Mouse (Mus musculus): ENCODE data around the gene Hira. TPM values are rescaled to one million over a fixed set of nuclear protein-coding genes. Genes with fewer than 3 reads are reported as not detected.
A peak's percentile ranks its signal among the peaks of the same experiment; 100 is the strongest.
"Not testable (repeated sequence)": the region's sequence is repeated elsewhere in the genome, so short reads cannot be mapped to it uniquely, and the experiment has no call there.

Hira gene
- polyA plus RNA-seq, 1 experiment from 2014 or later: 18.5 TPM

GRCm38 (mm10) chr16:18950351-18950750 lies 73.5 kb downstream of the Hira start:
- H3K27me3 ChIP-seq (ENCODE audit: control insufficient read depth, insufficient read depth, low read depth, low read length): no peaks in the 10 kb centered on the region
- H3K9ac ChIP-seq (ENCODE audit: low read depth, low read length): no peak overlapping the region
- no peaks in the 10 kb centered on the region for H3K4me1 ChIP-seq (ENCODE audit: control insufficient read depth, insufficient read depth, low read length)
- H3K9me3 ChIP-seq (replicated peaks; ENCODE audit: control insufficient read depth, low read length, poor library complexity, severe bottlenecking): no peaks in the 10 kb centered on the region
- 0 out of 2 replicates have a peak, but pooled peaks have one; percentile 21 for ATAC-seq
- H3K4me2 ChIP-seq (ENCODE audit: low read length): no peak overlapping the region
- peaks cover 66% of the 10 kb centered on the region for H3K36me3 ChIP-seq (ENCODE audit: control insufficient read depth, insufficient read depth, low read length)
- 95% methylated on average over 2 of the region's 2 CpGs for WGBS
- no peak overlapping the region for H3K27ac ChIP-seq (ENCODE audit: low read length)
- no peak overlapping the region for H3K4me3 ChIP-seq (ENCODE audit: low read depth, low read length)

- no peak for ATAC-seq
- Histone ChIP-seq H3K9me3 (replicated peaks; ENCODE audit: control insufficient read depth, low read length, poor library complexity, severe bottlenecking) (no peaks in the 10 kb centered on the region), H3K27ac (ENCODE audit: low read length) (no peak overlapping the region), H3K4me2 (ENCODE audit: low read length) (no peak overlapping the region), H3K4me1 (ENCODE audit: control insufficient read depth, insufficient read depth, low read length) (no peaks in the 10 kb centered on the region), H3K4me3 (ENCODE audit: low read depth, low read length) (no peak overlapping the region), H3K36me3 (ENCODE audit: control insufficient read depth, insufficient read depth, low read length) (peaks cover 70% of the 10 kb centered on the region), H3K27me3 (ENCODE audit: control insufficient read depth, insufficient read depth, low read depth, low read length) (no peaks in the 10 kb centered on the region), H3K9ac (ENCODE audit: low read depth, low read length) (no peak overlapping the region)
These were observed 76.0 kb downstream of the Hira start for GRCm38 (mm10) chr16:18952813-18953212.

GRCm38 (mm10) chr16:18955070-18955469 lies 78.2 kb downstream of the Hira start:
- peaks cover 3% of the 10 kb centered on the region; the same call in 1 of the 2 replicates for H3K9me3 ChIP-seq (replicated peaks; ENCODE audit: control insufficient read depth, low read length, poor library complexity, severe bottlenecking)
- WGBS: 88% methylated on average over 3 of the region's 3 CpGs
- no peak overlapping the region for H3K9ac ChIP-seq (ENCODE audit: low read depth, low read length)
- H3K4me3 ChIP-seq (ENCODE audit: low read depth, low read length): no peak overlapping the region
- no peak for ATAC-seq
- H3K36me3 ChIP-seq (ENCODE audit: control insufficient read depth, insufficient read depth, low read length): peaks cover 53% of the 10 kb centered on the region
- H3K4me1 ChIP-seq (ENCODE audit: control insufficient read depth, insufficient read depth, low read length): no peaks in the 10 kb centered on the region
- no peaks in the 10 kb centered on the region for H3K27me3 ChIP-seq (ENCODE audit: control insufficient read depth, insufficient read depth, low read depth, low read length)
- H3K27ac ChIP-seq (ENCODE audit: low read length): no peak overlapping the region
- no peak overlapping the region for H3K4me2 ChIP-seq (ENCODE audit: low read length)

GRCm38 (mm10) chr16:18963486-18963885 lies 86.6 kb downstream of the Hira start:
- peaks cover 61% of the 10 kb centered on the region for H3K36me3 ChIP-seq (ENCODE audit: control insufficient read depth, insufficient read depth, low read length)
- H3K27me3 ChIP-seq (ENCODE audit: control insufficient read depth, insufficient read depth, low read depth, low read length): no peaks in the 10 kb centered on the region
- no peak for ATAC-seq
- no peaks in the 10 kb centered on the region for H3K4me1 ChIP-seq (ENCODE audit: control insufficient read depth, insufficient read depth, low read length)
- H3K27ac ChIP-seq (ENCODE audit: low read length): no peak overlapping the region
- no peak overlapping the region for H3K4me2 ChIP-seq (ENCODE audit: low read length)
- H3K9ac ChIP-seq (ENCODE audit: low read depth, low read length): no peak overlapping the region
- H3K4me3 ChIP-seq (ENCODE audit: low read depth, low read length): no peak overlapping the region
- H3K9me3 ChIP-seq (replicated peaks; ENCODE audit: control insufficient read depth, low read length, poor library complexity, severe bottlenecking): peaks cover 29% of the 10 kb centered on the region; the same call in 1 of the 2 replicates

GRCm38 (mm10) chr16:18969420-18970128 lies 92.7 kb downstream of the Hira start:
- peaks cover 50% of the 10 kb centered on the region for H3K36me3 ChIP-seq (ENCODE audit: control insufficient read depth, insufficient read depth, low read length)
- no peaks in the 10 kb centered on the region for H3K27me3 ChIP-seq (ENCODE audit: control insufficient read depth, insufficient read depth, low read depth, low read length)
- H3K4me2 ChIP-seq (ENCODE audit: low read length): no peak overlapping the region
- H3K9me3 ChIP-seq (replicated peaks; ENCODE audit: control insufficient read depth, low read length, poor library complexity, severe bottlenecking): peaks cover 8% of the 10 kb centered on the region; the same call in 1 of the 2 replicates
- no peak overlapping the region for H3K9ac ChIP-seq (ENCODE audit: low read depth, low read length)
- no peak overlapping the region for H3K4me3 ChIP-seq (ENCODE audit: low read depth, low read length)
- no peak for ATAC-seq
- 97% methylated on average over 9 of the region's 9 CpGs for WGBS
- H3K4me1 ChIP-seq (ENCODE audit: control insufficient read depth, insufficient read depth, low read length): no peaks in the 10 kb centered on the region
- no peak overlapping the region for H3K27ac ChIP-seq (ENCODE audit: low read length)

GRCm38 (mm10) chr16:18970837-18971236 lies 94.0 kb downstream of the Hira start:
- 91% methylated on average over 3 of the region's 3 CpGs for WGBS
- 0 out of 2 replicates have a peak, but pooled peaks cover 4% of the 10 kb centered on the region for H3K9me3 ChIP-seq (replicated peaks; ENCODE audit: control insufficient read depth, low read length, poor library complexity, severe bottlenecking)
- H3K36me3 ChIP-seq (ENCODE audit: control insufficient read depth, insufficient read depth, low read length): peaks cover 40% of the 10 kb centered on the region
- H3K9ac ChIP-seq (ENCODE audit: low read depth, low read length): no peak overlapping the region
- no peak for ATAC-seq
- no peaks in the 10 kb centered on the region for H3K4me1 ChIP-seq (ENCODE audit: control insufficient read depth, insufficient read depth, low read length)
- no peak overlapping the region for H3K27ac ChIP-seq (ENCODE audit: low read length)
- H3K4me2 ChIP-seq (ENCODE audit: low read length): no peak overlapping the region
- H3K4me3 ChIP-seq (ENCODE audit: low read depth, low read length): no peak overlapping the region
- H3K27me3 ChIP-seq (ENCODE audit: control insufficient read depth, insufficient read depth, low read depth, low read length): no peaks in the 10 kb centered on the region

- 82% methylated on average over 23 of the region's 23 CpGs for WGBS
- ATAC-seq; H3K4me2 ChIP-seq (ENCODE audit: low read length): not testable (repeated sequence)
These were observed 98.8 kb downstream of the Hira start for GRCm38 (mm10) chr16:18975665-18976064.

GRCm38 (mm10) chr16:18976315-18976714 lies 99.5 kb downstream of the Hira start:
- Histone ChIP-seq H3K4me2 (ENCODE audit: low read length) (no peak overlapping the region), H3K9ac (ENCODE audit: low read depth, low read length) (no peak overlapping the region), H3K27ac (ENCODE audit: low read length) (no peak overlapping the region), H3K27me3 (ENCODE audit: control insufficient read depth, insufficient read depth, low read depth, low read length) (no peaks in the 10 kb centered on the region), H3K36me3 (ENCODE audit: control insufficient read depth, insufficient read depth, low read length) (peaks cover 8% of the 10 kb centered on the region), H3K4me3 (ENCODE audit: low read depth, low read length) (peak overlapping the region; percentile 1), H3K9me3 (replicated peaks; ENCODE audit: control insufficient read depth, low read length, poor library complexity, severe bottlenecking) (peaks cover 2% of the 10 kb centered on the region; the same call in 1 of the 2 replicates), H3K4me1 (ENCODE audit: control insufficient read depth, insufficient read depth, low read length) (no peaks in the 10 kb centered on the region)
- peak; percentile 51; the same call in 1 of the 2 replicates for ATAC-seq
- 84% methylated on average over 21 of the region's 23 CpGs for WGBS

More at GRCm38 (mm10) chr16:18975665-18976064, 98.8 kb downstream of the Hira start:
- H3K27me3 ChIP-seq (ENCODE audit: control insufficient read depth, insufficient read depth, low read depth, low read length); H3K4me3 ChIP-seq (ENCODE audit: low read depth, low read length); H3K4me1 ChIP-seq (ENCODE audit: control insufficient read depth, insufficient read depth, low read length); H3K27ac ChIP-seq (ENCODE audit: low read length); H3K9me3 ChIP-seq (replicated peaks; ENCODE audit: control insufficient read depth, low read length, poor library complexity, severe bottlenecking); H3K9ac ChIP-seq (ENCODE audit: low read depth, low read length): not testable (repeated sequence)
- H3K36me3 ChIP-seq (ENCODE audit: control insufficient read depth, insufficient read depth, low read length): peaks cover 15% of the 10 kb centered on the region

GRCm38 (mm10) chr16:18986381-18986780 lies 109.5 kb downstream of the Hira start:
- H3K4me2 ChIP-seq (ENCODE audit: low read length): no peak overlapping the region
- no peak overlapping the region for H3K9ac ChIP-seq (ENCODE audit: low read depth, low read length)
- no peaks in the 10 kb centered on the region for H3K27me3 ChIP-seq (ENCODE audit: control insufficient read depth, insufficient read depth, low read depth, low read length)
- no peaks in the 10 kb centered on the region for H3K4me1 ChIP-seq (ENCODE audit: control insufficient read depth, insufficient read depth, low read length)
- no peaks in the 10 kb centered on the region for H3K36me3 ChIP-seq (ENCODE audit: control insufficient read depth, insufficient read depth, low read length)
- H3K9me3 ChIP-seq (replicated peaks; ENCODE audit: control insufficient read depth, low read length, poor library complexity, severe bottlenecking): no peaks in the 10 kb centered on the region
- 98% methylated on average over 3 of the region's 3 CpGs for WGBS
- no peak overlapping the region for H3K4me3 ChIP-seq (ENCODE audit: low read depth, low read length)
- no peak for ATAC-seq
- no peak overlapping the region for H3K27ac ChIP-seq (ENCODE audit: low read length)
